Mouse (Mus musculus) heart, embryonic 14.5 days (tissue): ENCODE results near the gene Spag9. TPM values are rescaled to one million over a fixed set of nuclear protein-coding genes. Genes with fewer than 3 reads are reported as not detected.

ENCODE experiments used
- ATAC-seq: fragments of 200-750 bp; cut with Nextera tagmentation; 2 replicates; pipeline ENCODE4 v1.8.0; 2017; ENCODE audit warnings: low read depth, moderate TSS enrichment; ENCODE audit not compliant: insufficient number of reproducible peaks, insufficient read depth, low FRiP score
- H3K27ac ChIP-seq, 2 experiments: fragments of 200-500 bp in 1 of 2; fragments of 300-500 bp in 1 of 2; sonication (generic) in 1 of 2; replicated peaks in 1 of 2; 2 replicates each; pipeline ENCODE4 v1.5.1; 2012 to 2014; ENCODE audit warnings: low read depth in 2 of 2, low read length in 2 of 2, control low read depth in 1 of 2, mild to moderate bottlenecking in 1 of 2, mixed read lengths in 1 of 2; ENCODE audit not compliant: control insufficient read depth in 1 of 2, insufficient read depth in 1 of 2
- H3K27me3 ChIP-seq: fragments of 300-500 bp; sonication (generic); 2 replicates; pipeline ENCODE4 v1.6.1; 2014; ENCODE audit warnings: mild to moderate bottlenecking, low read length, control low read depth; ENCODE audit not compliant: control insufficient read depth, insufficient read depth
- H3K36me3 ChIP-seq: fragments of 300-500 bp; sonication (generic); 2 replicates; pipeline ENCODE4 v1.6.1; 2014; ENCODE audit warnings: mild to moderate bottlenecking, control low read depth, low read length, mixed read lengths; ENCODE audit not compliant: control insufficient read depth, insufficient read depth
- H3K4me1 ChIP-seq, 2 experiments: fragments of 200-500 bp in 1 of 2; fragments of 300-500 bp in 1 of 2; sonication (generic) in 1 of 2; 2 replicates each; pipeline ENCODE4 v1.6.1; 2012 to 2014; ENCODE audit warnings: low read length in 2 of 2, control low read depth in 1 of 2, mixed read lengths in 1 of 2; ENCODE audit not compliant: control insufficient read depth in 2 of 2, insufficient read depth in 2 of 2
- H3K4me2 ChIP-seq: fragments of 300-500 bp; sonication (generic); 2 replicates; pipeline ENCODE4 v1.6.1; 2014; ENCODE audit warnings: mild to moderate bottlenecking, low read length
- H3K4me3 ChIP-seq, 2 experiments: fragments of 200-500 bp in 1 of 2; fragments of 300-500 bp in 1 of 2; sonication (generic) in 1 of 2; 2 replicates each; pipeline ENCODE4 v1.5.1; 2012 to 2014; ENCODE audit warnings: low read length in 2 of 2, mild to moderate bottlenecking in 2 of 2, control low read depth in 1 of 2, low read depth in 1 of 2, moderate library complexity in 1 of 2; ENCODE audit not compliant: control insufficient read depth in 1 of 2, insufficient read depth in 1 of 2
- H3K9ac ChIP-seq: fragments of 300-500 bp; sonication (generic); 2 replicates; pipeline ENCODE4 v1.6.1; 2014; ENCODE audit warnings: mild to moderate bottlenecking, low read length
- H3K9me3 ChIP-seq: fragments of 300-500 bp; sonication (generic); 2 replicates; pipeline ENCODE4 v1.6.1; 2016; ENCODE audit warnings: low read length, control low read depth; ENCODE audit not compliant: control insufficient read depth
- WGBS: fragments of 180-500 bp; shearing (Covaris S2); extraction: QIAGEN DNeasy Blood & Tissue Kit; methylation state at CpG from one replicate; pipeline ENCODE4 v1.1.7; 2014; 5-methylcytosine and 5-hydroxymethylcytosine counted together
- polyA plus RNA-seq: library from polyadenylated mRNA; unstranded; fragments of >200 nt; fragmentation: Nextera tagmentation; extraction: Ambion mirVana; gene quantifications from 2 replicates; pipeline ENCODE4 v1.2.1, GENCODE M21; 2014

Gene Spag9
- polyA plus RNA-seq, 1 experiment from 2014 or later: 63.8 TPM

- Histone ChIP-seq H3K36me3 (no peaks in the 10 kb centered on the region), H3K4me2 (peak overlapping the region; percentile 58), H3K27ac (peak overlapping the region; percentile 79 to 88), H3K27me3 (no peaks in the 10 kb centered on the region), H3K9ac (0 out of 2 replicates have a peak overlapping the region, but pooled peaks have one; percentile 27), H3K4me1 (peaks cover 28 to 34% of the 10 kb centered on the region in 2 experiments), H3K4me3 (peak overlapping the region; percentile 19 to 28; a peak in 3 of 4 replicates), H3K9me3 (no peaks in the 10 kb centered on the region)
- 10% methylated on average over 23 of the region's 23 CpGs for WGBS
- ATAC-seq: peak; percentile 86
Observed at GRCm38 (mm10) chr11:94160443-94161266, 164.8 kb downstream of the Spag9 start.

GRCm38 (mm10) chr11:94161267-94161646 is 165.4 kb downstream of the Spag9 start:
- no peak overlapping the region for H3K9ac ChIP-seq
- ATAC-seq: no peak
- peak overlapping the region; percentile 58 for H3K4me2 ChIP-seq
- no peaks in the 10 kb centered on the region for H3K9me3 ChIP-seq
- 48% methylated on average over 9 of the region's 9 CpGs for WGBS
- H3K4me1 ChIP-seq: peaks cover 28 to 34% of the 10 kb centered on the region in 2 experiments
- H3K4me3 ChIP-seq: no peak overlapping the region
- H3K36me3 ChIP-seq: no peaks in the 10 kb centered on the region
- H3K27me3 ChIP-seq: no peaks in the 10 kb centered on the region
- H3K27ac ChIP-seq: peak overlapping the region; percentile 53 to 79

GRCm38 (mm10) chr11:94161867-94162581 is 166.1 kb downstream of the Spag9 start:
- Histone ChIP-seq H3K9ac (no peak overlapping the region; the same call in 1 of the 2 replicates), H3K9me3 (no peaks in the 10 kb centered on the region), H3K4me1 (peaks cover 28 to 34% of the 10 kb centered on the region in 2 experiments), H3K27me3 (no peaks in the 10 kb centered on the region), H3K4me2 (no peak overlapping the region), H3K27ac (no peak overlapping the region), H3K4me3 (no peak overlapping the region), H3K36me3 (no peaks in the 10 kb centered on the region)
- no peak for ATAC-seq
- WGBS: 85% methylated on average over 11 of the region's 11 CpGs

GRCm38 (mm10) chr11:94163005-94163767 is 167.3 kb downstream of the Spag9 start:
- Histone ChIP-seq H3K4me3 (no peak overlapping the region), H3K4me2 (no peak overlapping the region), H3K36me3 (no peaks in the 10 kb centered on the region), H3K27me3 (no peaks in the 10 kb centered on the region), H3K27ac (no peak overlapping the region), H3K9ac (no peak overlapping the region), H3K4me1 (peaks cover 28 to 34% of the 10 kb centered on the region in 2 experiments), H3K9me3 (no peaks in the 10 kb centered on the region)
- WGBS: 81% methylated on average over 9 of the region's 9 CpGs
- no peak for ATAC-seq

GRCm38 (mm10) chr11:94165745-94166144 is 169.9 kb downstream of the Spag9 start:
- WGBS: 79% methylated on average over 4 of the region's 4 CpGs
- no peak for ATAC-seq

GRCm38 (mm10) chr11:94168238-94168637 is 172.3 kb downstream of the Spag9 start:
- Histone ChIP-seq H3K4me2 (no peak overlapping the region), H3K4me3 (no peak overlapping the region), H3K36me3 (no peaks in the 10 kb centered on the region), H3K27ac (no peak overlapping the region), H3K4me1 (no peaks in the 10 kb centered on the region), H3K27me3 (no peaks in the 10 kb centered on the region), H3K9ac (no peak overlapping the region), H3K9me3 (no peaks in the 10 kb centered on the region)
- ATAC-seq: no peak
- 62% methylated on average over 5 of the region's 5 CpGs for WGBS

More at GRCm38 (mm10) chr11:94165745-94166144, 169.9 kb downstream of the Spag9 start:
- Histone ChIP-seq H3K9me3 (no peaks in the 10 kb centered on the region), H3K4me2 (no peak overlapping the region), H3K36me3 (no peaks in the 10 kb centered on the region), H3K9ac (no peak overlapping the region), H3K27ac (no peak overlapping the region), H3K4me1 (peaks cover 8 to 11% of the 10 kb centered on the region in 2 experiments), H3K27me3 (no peaks in the 10 kb centered on the region), H3K4me3 (no peak overlapping the region)

GRCm38 (mm10) chr11:94169596-94169995 is 173.7 kb downstream of the Spag9 start:
- no peak for ATAC-seq
- H3K9me3 ChIP-seq: no peaks in the 10 kb centered on the region
- H3K4me2 ChIP-seq: no peak overlapping the region
- H3K27me3 ChIP-seq: no peaks in the 10 kb centered on the region
- no peak overlapping the region for H3K27ac ChIP-seq
- H3K4me3 ChIP-seq: no peak overlapping the region
- WGBS: 65% methylated on average over 5 of the region's 5 CpGs
- H3K36me3 ChIP-seq: no peaks in the 10 kb centered on the region
- H3K4me1 ChIP-seq: peaks cover 0 to 6% of the 10 kb centered on the region in 2 experiments; a peak in 2 of 4 replicates
- no peak overlapping the region for H3K9ac ChIP-seq
